Mouse (Mus musculus) cerebellum, postnatal 36 days (tissue): ENCODE data around the gene Camsap1.

Experiments used
- DNase-seq, 2 experiments: peaks; one replicate each; pipeline ENCODE4 v3.0.0; 2021 to 2022; ENCODE audit warnings: mixed read lengths in 2 of 2

The Camsap1 gene

DNA sequence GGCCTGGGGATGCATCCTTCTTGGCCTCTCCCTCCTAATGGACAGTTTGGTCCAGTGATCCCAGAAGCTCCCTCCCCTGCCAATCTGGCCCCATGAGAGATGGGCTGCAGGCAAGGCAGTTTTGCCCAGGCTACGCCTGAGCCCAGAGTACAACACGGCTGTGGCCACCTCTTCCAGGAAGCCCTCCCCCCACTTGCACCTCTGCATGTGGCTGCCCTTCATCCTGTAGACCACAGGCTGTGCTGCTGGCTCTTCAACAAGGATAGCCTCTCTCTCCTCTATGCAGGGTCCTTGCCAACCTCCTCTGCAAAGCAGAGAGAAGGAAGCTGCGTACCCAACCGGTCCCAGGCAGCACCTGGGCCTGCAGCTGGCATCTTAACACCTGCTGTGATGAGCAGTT, 104.0 kb downstream of the Camsap1 start:
- peak in 1 of 2 experiments; percentile 33 for DNase-seq

DNA sequence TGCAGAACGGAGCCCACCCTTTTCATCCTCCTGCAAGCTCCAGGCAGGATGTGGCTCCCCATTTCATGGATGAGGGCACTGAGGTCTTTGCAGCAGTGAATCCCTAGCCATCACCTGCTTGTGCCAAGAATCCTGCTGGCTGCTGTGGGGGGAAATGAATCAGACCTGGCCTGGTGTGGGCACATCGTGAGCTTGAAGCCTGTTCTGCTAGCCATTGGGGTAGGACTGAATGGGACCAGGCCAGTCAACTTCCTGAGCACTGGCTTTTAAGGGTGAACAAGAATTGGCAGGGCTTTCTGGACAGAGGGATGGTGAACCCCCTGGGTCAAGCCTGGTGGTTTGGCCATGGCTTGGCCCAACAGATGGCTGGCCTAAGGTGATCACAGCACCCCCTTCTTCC, 104.6 kb downstream of the Camsap1 start:
- DNase-seq: peak; percentile 68 to 74

DNA sequence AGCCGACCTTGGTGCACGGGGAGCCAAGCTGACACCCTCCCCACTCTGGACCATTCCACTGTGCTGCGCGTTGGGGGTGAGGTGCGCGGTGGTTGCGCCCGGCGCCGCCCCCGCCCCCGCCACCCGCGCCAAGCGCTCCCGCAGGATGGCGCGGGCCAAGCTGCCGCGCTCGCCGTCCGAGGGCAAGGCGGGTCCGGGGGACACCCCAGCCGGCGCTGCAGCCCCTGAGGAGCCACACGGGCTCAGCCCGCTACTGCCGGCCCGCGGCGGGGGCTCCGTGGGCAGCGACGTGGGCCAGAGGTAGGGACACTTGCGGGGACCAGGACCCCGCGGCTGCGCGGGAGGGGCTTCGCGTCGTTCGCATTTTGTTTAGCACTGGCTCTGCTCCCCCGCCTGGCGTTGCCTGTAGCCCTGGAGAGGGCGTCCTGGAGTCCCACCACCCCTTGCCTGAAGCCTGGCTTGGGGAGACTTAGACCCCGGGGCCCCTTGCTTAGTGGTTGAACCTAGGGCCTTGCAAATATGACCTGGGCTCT, 105.3 kb downstream of the Camsap1 start:
- peak; percentile 78 to 83 for DNase-seq

DNA sequence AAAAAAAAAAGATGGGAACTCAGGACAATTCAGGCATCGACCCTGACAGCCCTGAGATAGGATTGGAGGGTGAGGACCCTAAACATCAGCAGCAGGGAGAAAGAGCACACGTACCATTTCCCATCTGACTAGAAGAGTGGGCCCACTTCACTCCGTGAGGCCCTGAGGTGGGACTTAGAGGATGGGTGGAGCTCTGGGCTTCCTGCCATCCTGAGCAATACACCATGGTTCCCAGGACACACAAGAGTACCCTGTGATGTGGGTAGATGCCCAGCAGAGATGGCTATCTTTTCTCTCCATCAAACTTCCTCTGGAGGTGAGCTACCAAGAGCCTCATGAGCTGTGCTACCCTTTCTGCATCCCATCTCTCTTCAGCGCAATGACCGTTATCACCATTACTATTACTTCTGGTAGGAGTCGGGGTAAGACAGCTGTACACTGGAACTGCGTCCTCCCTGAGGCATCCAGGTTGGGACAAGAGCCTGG, 105.8 kb downstream of the Camsap1 start:
- DNase-seq: no peak
